Mouse (Mus musculus): ENCODE measurements around the gene Nrip2. TPM values are rescaled to one million over a fixed set of nuclear protein-coding genes. Genes with fewer than 3 reads are reported as not detected.

Nrip2 gene
- total RNA-seq, 2 experiments from 2014 or later: not detected

- ATAC-seq (replicated peaks; ENCODE audit: poor library complexity, severe bottlenecking): no peak
Observed at GRCm38 (mm10) chr6:128389185-128389584, 9.9 kb upstream of the Nrip2 start.

DNA sequence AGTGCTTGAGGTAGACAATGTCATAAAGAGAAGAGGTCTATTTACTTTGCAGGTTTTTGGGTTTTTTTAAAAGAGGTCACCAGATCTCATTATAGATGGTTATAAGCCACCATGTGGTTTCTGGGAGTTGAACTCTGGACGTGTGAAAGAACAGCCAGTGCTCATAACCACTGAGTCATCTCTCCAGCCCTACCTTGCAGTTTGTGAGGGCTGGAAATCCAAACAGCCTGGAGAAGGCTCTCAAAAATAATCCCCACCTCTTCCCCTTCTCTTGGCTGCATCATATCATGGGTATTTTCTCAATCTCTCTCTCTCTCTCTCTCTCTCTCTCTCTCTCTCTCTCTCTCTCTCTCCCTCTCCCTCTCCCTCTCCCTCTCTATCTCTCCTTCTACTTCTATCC is 8.4 kb upstream of the Nrip2 start:
- no peak for ATAC-seq (replicated peaks; ENCODE audit: poor library complexity, severe bottlenecking)

GRCm38 (mm10) chr6:128397574-128398261 is 1.4 kb upstream of the Nrip2 start:
- ATAC-seq (replicated peaks; ENCODE audit: poor library complexity, severe bottlenecking): no peak

GRCm38 (mm10) chr6:128399421-128400185 is 507 bp downstream of the Nrip2 start:
- no peak for ATAC-seq (replicated peaks; ENCODE audit: poor library complexity, severe bottlenecking)

DNA sequence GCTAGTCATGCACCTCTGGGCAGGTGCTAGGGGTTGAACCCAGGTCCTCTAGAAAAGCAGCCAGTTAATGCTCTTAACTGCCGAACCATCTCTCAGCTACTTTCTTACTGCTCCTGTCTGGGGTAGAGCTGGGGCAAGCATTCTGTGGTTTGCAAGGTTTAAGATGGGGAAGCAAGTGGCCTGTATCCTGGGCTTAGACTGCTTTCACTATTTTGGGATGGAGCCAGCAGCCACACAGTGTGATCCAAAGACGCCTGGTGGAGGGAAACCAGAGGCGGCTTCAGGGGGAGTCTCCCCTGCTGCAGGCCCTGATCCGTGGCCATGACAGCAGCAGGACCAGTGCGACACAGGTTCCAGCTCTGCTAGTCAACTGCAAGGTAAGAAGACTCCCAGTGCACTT is 5.6 kb downstream of the Nrip2 start:
- 0 out of 2 replicates have a peak, but pooled peaks have one; percentile 8 for ATAC-seq (replicated peaks; ENCODE audit: poor library complexity, severe bottlenecking)

DNA sequence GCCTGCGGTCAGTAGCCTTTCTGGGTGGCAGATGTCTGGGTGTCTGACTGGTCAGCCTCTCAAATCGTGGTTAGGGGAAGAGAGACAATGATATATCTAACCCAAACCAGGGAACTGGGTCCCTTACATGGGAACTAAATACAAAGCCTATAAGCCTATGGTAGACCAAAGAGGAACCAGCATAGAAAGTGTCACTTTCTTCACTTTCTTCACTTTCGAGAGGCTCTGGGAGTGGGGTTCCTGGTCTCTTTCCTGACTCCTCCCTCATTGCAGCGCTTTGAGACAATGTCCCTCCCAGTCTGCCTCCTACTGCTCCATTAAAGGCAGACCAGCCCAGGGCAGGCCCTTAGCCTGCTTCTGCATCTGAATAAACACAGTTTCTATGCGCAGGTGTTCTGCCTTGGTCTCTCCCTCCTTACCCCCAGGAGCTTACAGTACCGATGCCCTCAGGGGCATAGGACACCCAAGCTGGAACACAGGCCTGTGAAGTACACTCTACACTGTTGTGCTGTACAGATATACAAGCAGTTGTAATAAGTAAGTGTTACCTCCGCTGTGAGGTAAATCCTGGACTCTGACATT is 9.5 kb downstream of the Nrip2 start:
- peak; percentile 76 for ATAC-seq (replicated peaks; ENCODE audit: poor library complexity, severe bottlenecking)

DNA sequence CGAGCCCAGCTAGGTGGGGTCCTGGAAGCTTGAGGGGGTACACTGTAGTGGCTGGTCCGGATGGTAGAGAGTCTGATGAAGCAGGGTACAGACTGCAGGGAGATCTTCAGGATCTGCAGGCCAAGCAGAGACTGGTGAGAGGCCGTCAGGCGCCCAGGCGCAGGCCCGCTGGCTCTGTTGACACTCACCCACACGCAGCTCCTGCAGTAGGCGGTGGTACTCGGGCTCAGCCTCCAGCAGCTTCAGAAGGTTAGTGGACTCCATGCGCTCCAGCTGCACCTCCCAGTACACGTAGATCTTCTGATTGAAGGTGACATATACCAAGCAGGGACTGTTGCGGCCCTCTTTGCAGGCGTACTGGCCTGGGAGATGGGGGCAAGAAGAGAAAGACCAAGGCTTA is 11.2 kb downstream of the Nrip2 start:
- no peak for ATAC-seq (replicated peaks; ENCODE audit: poor library complexity, severe bottlenecking)

DNA sequence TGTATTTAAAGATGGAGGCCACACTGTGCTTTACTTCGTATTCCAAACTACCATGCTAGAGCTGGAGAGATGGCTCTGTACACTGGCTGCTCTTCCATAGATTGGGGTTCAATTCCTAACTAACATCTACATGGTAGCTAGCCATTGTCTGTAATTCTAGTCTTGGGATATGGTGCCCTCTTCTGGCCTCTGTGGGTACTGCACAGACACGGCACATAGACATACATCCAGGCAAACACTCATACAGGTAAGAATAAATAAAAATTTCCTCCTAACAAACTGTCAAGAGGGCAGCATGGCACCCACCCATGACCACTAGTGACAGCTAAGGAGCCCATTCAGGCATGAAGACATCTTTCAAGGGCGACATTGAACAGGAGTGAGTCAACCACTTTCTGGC is 12.0 kb downstream of the Nrip2 start:
- peak; percentile 45 for ATAC-seq (replicated peaks; ENCODE audit: poor library complexity, severe bottlenecking)

GRCm38 (mm10) chr6:128416169-128416568 is 17.1 kb downstream of the Nrip2 start:
- ATAC-seq (replicated peaks; ENCODE audit: poor library complexity, severe bottlenecking): no peak

- no peak for ATAC-seq (replicated peaks; ENCODE audit: poor library complexity, severe bottlenecking)
Observed at GRCm38 (mm10) chr6:128418076-128418475, 19.0 kb downstream of the Nrip2 start.

- no peak for ATAC-seq (replicated peaks; ENCODE audit: poor library complexity, severe bottlenecking)
Observed at GRCm38 (mm10) chr6:128421036-128421435, 21.9 kb downstream of the Nrip2 start.

GRCm38 (mm10) chr6:128421480-128421879 is 22.4 kb downstream of the Nrip2 start:
- no peak for ATAC-seq (replicated peaks; ENCODE audit: poor library complexity, severe bottlenecking)

DNA sequence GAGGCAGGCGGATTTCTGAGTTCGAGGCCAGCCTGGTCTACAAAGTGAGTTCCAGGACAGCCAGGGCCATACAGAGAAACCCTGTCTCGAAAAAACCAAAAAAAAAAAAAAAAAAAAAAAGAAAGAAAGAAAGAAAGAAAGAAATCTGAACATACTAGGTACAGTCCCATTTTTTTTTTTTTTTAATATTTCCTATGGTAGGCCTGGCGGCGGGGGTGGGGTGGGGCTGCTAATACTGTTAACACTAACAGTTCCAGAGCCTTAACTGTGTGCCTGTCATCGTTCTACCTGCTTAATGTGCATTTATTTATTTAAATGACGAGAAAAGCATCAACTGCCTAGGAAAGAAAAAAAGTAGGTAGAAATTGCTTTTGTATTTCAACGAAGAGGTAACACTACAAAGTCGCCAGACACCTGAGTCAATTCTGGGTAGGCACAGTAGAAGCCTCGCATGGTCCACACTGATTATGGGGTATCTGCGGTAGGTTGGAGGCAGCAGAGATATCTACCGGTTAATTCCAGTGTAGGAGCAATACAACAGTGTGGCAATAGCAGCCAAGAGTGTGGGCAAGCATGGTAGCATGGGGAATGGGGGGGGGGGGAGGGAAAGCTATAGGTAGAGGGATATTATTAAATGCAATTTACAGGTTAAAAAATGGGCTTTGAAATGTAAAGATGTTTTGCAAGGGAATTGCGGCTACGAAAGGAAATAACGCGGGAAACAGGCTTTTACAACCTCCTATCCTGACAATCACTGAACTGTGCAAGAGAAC is 24.6 kb downstream of the Nrip2 start:
- peak; percentile 31; the same call in 1 of the 2 replicates for ATAC-seq (replicated peaks; ENCODE audit: poor library complexity, severe bottlenecking)

DNA sequence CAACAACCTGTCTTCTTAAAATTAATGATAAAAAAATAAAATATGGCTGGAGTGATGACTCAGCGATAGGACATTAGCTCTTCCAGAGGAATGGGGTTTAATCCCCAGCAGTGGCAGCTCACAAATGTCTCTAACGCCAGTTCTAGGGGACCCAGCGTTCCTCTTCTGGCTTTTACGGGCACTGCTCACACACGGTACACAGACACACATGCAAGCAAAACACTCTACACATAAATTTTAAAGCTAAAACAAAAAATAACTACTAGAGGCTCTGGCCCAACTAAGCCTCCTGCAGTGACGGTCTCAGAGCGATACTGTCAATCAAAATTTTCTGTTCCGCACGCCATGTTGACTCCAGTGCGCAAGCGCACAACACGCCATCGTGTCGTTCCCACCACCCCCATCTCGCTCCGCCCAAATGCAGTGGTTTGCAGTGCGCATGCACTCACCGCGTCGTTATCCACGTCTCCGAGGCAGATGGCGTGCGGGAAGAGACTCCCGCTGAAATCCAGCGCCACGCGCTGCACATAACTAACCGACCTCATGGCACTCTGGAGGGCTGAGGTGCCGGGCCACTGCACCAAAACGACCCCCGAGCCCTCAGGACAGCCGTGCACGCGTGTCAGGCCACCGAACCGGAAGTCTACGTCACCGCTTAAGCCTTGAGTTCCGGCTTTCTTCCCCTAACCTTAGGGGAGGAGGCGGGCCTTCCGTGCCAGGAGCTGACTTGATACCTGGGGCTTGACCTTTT is 25.3 kb downstream of the Nrip2 start, which contains the start of gene Itfg2:
Gene Itfg2, minus strand, starts transcription at position 663 of the 751 bp plus-strand sequence.
- peak; percentile 90 for ATAC-seq (replicated peaks; ENCODE audit: poor library complexity, severe bottlenecking)

- ATAC-seq (replicated peaks; ENCODE audit: poor library complexity, severe bottlenecking): no peak
Observed at GRCm38 (mm10) chr6:128425046-128425445, 25.9 kb downstream of the Nrip2 start.

DNA sequence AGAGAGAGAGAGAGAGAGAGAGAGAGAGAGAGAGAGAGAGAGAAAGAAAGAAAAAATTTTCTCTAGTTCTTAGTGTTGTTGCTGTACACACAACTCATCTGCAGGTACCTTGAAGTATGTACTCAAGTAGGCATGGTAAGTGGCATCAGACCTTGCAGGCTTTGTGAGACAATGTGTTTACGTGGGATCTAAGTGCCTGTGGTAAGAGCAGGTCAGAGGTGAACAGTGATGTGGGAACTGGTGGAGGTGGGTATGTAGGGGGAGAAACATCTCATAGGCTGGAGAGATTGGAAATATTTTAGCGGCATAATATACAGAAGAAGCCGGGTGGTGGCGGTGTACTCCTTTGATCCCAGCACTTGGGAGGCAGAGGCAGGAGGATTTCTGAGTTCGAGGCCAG is 28.5 kb downstream of the Nrip2 start:
- no peak for ATAC-seq (replicated peaks; ENCODE audit: poor library complexity, severe bottlenecking)

- no peak for ATAC-seq (replicated peaks; ENCODE audit: poor library complexity, severe bottlenecking)
Observed at GRCm38 (mm10) chr6:128429300-128429699, 30.2 kb downstream of the Nrip2 start.

- ATAC-seq (replicated peaks; ENCODE audit: poor library complexity, severe bottlenecking): no peak
Observed at GRCm38 (mm10) chr6:128429826-128430225, 30.7 kb downstream of the Nrip2 start.

DNA sequence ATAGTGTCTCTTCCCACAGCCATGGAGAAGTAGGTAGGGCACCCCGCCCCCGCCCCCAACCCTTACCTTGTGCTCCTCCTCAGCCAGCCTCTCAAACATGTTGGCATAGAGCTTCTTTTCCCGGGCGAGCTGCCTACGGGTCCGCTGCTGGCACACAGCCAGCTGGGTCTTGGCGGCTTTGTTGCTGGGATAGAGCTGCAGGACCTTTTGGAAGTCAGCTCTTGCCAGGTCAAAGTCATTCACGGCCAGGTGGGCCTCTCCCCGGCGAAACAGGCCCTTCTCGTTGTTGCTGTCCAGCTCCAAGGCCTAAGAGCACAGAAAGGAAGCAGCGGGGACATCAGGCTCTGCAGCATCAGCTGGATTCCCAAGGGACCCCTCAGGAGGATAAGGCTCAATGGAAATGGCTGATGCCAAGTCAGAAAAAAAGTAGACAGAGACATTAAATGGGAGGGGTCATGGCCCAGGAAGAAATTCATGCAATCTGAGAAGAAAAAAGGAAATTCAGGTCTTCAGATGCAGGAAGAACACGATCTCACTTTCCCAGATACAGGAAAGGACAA is 33.3 kb downstream of the Nrip2 start:
- ATAC-seq (replicated peaks; ENCODE audit: poor library complexity, severe bottlenecking): no peak

DNA sequence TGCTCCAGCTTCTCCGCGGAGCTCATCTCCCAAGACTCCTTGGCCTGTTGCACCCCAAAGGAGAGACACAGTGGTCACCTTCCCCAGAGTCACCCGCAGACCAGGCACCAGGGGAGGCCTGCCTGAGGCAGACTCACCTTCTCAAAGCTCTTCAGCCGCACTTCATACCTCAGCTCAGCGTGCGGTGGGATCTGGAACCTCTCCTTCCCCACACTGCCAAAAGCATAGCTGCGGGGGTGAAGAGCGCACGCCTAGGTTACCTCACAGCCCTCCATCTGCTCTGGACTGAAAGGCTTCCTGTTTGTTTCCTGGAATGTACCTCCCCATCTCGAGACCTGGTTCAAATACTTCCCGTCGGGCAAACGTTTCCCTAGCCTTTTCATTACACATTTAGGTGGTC is 34.5 kb downstream of the Nrip2 start:
- no peak for ATAC-seq (replicated peaks; ENCODE audit: poor library complexity, severe bottlenecking)

Data from granulocyte monocyte progenitor cell, adult 5-6 weeks (primary cell).